Mouse (Mus musculus) layer of hippocampus, postnatal 36 days (tissue): Measurements from ENCODE around the gene Lasp1. TPM values are rescaled to one million over a fixed set of nuclear protein-coding genes. Genes with fewer than 3 reads are reported as not detected.

Source experiments
- DNase-seq, 2 experiments: peaks; one replicate each; pipeline ENCODE4 v3.0.0; 2022
- total RNA-seq, 2 experiments: library from RNA; stranded (reverse); gene quantifications; 2 replicates each; pipeline ENCODE4 v1.2.3; 2021

Lasp1 gene
- total RNA-seq, 2 experiments from 2014 or later: 98.0 to 98.2 TPM

- no peak for DNase-seq
Observed at GRCm38 (mm10) chr11:97811569-97812362, 13.0 kb downstream of the Lasp1 start.

GRCm38 (mm10) chr11:97812491-97812921 is 13.7 kb downstream of the Lasp1 start:
- no peak for DNase-seq

GRCm38 (mm10) chr11:97813085-97813484 is 14.3 kb downstream of the Lasp1 start:
- DNase-seq: no peak

GRCm38 (mm10) chr11:97813746-97814515 is 15.1 kb downstream of the Lasp1 start:
- no peak for DNase-seq

GRCm38 (mm10) chr11:97815736-97816135 is 16.9 kb downstream of the Lasp1 start:
- DNase-seq: no peak

- no peak for DNase-seq
Observed at GRCm38 (mm10) chr11:97816176-97816575, 17.4 kb downstream of the Lasp1 start.

GRCm38 (mm10) chr11:97816916-97817315 is 18.1 kb downstream of the Lasp1 start:
- no peak for DNase-seq

- no peak for DNase-seq
Observed at GRCm38 (mm10) chr11:97817379-97817778, 18.6 kb downstream of the Lasp1 start.

- DNase-seq: no peak
Observed at GRCm38 (mm10) chr11:97818003-97818402, 19.2 kb downstream of the Lasp1 start.

- DNase-seq: no peak
Observed at GRCm38 (mm10) chr11:97818571-97818970, 19.8 kb downstream of the Lasp1 start.

GRCm38 (mm10) chr11:97819102-97819501 is 20.3 kb downstream of the Lasp1 start:
- DNase-seq: no peak

GRCm38 (mm10) chr11:97819923-97820322 is 21.1 kb downstream of the Lasp1 start:
- DNase-seq: no peak

GRCm38 (mm10) chr11:97820840-97821239 is 22.0 kb downstream of the Lasp1 start:
- DNase-seq: no peak

GRCm38 (mm10) chr11:97821401-97822064 is 22.7 kb downstream of the Lasp1 start:
- no peak for DNase-seq

GRCm38 (mm10) chr11:97822840-97823603 is 24.2 kb downstream of the Lasp1 start:
- no peak for DNase-seq

GRCm38 (mm10) chr11:97824168-97824567 is 25.4 kb downstream of the Lasp1 start:
- no peak for DNase-seq

GRCm38 (mm10) chr11:97824895-97825294 is 26.1 kb downstream of the Lasp1 start:
- no peak for DNase-seq

- DNase-seq: no peak
Observed at GRCm38 (mm10) chr11:97825295-97825694, 26.5 kb downstream of the Lasp1 start.

- DNase-seq: no peak
Observed at GRCm38 (mm10) chr11:97825971-97826370, 27.2 kb downstream of the Lasp1 start.

- DNase-seq: no peak
Observed at GRCm38 (mm10) chr11:97826414-97826813, 27.6 kb downstream of the Lasp1 start.

GRCm38 (mm10) chr11:97827654-97828053 is 28.9 kb downstream of the Lasp1 start:
- no peak for DNase-seq

- DNase-seq: no peak
Observed at GRCm38 (mm10) chr11:97829365-97829764, 30.6 kb downstream of the Lasp1 start.
